Mouse (Mus musculus) embryonic stem cell, embryonic (primary cell): ENCODE data around the gene Plppr3.

Source experiments
- CTCF ChIA-PET, 4 experiments: fragments of 300-600 bp in 2 of 4; fragments of 350-600 bp in 2 of 4; sonication (Branson Sonifier 250); formaldehyde crosslinking; loops; one replicate each; lab custom pipeline; 2022; ENCODE audit warnings: inconsistent platforms in 2 of 4; lab: Charles Lee
- POLR2A ChIA-PET, 4 experiments: fragments of 300-600 bp in 2 of 4; fragments of 350-600 bp in 2 of 4; sonication (Branson Sonifier 250); formaldehyde crosslinking; loops; one replicate each; lab custom pipeline; 2022; ENCODE audit warnings: antibody characterized with exemption in 4 of 4, inconsistent platforms in 1 of 4; lab: Charles Lee

The Plppr3 gene

DNA sequence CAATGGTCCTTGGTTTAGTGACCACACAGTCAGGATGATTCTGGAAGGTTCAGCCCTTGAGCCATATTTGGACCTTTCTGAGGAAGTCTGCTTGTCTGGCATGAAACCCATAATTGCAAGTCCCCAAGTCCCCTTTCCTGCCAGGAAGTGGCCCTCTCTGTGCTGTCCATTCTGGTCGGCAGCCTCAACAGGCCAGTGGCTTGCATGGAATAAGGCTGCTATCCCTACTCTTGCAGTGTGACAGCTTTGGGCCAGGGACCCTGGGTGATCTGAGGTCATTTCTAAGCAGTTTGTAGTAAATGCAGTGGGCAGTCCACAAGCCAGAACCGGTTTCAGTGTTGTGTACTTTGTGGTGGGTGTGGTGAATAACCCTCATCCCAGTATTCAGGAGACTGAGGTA lies 36.3 kb downstream of the Plppr3 start:
- CTCF ChIA-PET: no interaction called here
- POLR2A ChIA-PET: interaction anchor here in 2 of 4 experiments (0.9 to 5.6 kb wide), 3 partner anchors 14 to 35 kb away, joined by 3 to 138 read pairs (median 3); partner anchors contain the start of gene Ptbp1 (in 1 of the 2)

DNA sequence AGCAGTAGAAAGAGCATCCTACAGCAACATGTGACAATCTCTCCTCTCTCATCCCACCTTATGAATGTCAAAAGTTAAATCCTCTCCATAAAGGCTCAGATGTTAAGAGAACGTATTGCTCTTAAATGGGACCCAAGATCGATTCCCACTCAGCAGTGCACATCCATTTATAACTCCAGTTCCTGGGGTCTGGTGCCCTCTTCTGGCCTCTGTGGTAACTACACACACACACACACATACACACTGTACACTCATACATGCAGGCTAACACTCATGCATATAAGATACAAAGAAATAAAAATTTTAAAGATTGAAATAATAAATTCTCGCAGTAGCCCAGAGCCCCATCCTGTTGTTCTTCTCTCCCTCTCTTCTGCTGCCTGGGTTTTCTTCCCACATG lies 37.5 kb downstream of the Plppr3 start:
- POLR2A ChIA-PET: interaction anchor here in 1 of 4 experiments (5.6 kb wide), 1 partner anchor 22 kb away, joined by 138 read pairs; the partner anchor contains the start of gene Ptbp1
- CTCF ChIA-PET: no interaction called here

DNA sequence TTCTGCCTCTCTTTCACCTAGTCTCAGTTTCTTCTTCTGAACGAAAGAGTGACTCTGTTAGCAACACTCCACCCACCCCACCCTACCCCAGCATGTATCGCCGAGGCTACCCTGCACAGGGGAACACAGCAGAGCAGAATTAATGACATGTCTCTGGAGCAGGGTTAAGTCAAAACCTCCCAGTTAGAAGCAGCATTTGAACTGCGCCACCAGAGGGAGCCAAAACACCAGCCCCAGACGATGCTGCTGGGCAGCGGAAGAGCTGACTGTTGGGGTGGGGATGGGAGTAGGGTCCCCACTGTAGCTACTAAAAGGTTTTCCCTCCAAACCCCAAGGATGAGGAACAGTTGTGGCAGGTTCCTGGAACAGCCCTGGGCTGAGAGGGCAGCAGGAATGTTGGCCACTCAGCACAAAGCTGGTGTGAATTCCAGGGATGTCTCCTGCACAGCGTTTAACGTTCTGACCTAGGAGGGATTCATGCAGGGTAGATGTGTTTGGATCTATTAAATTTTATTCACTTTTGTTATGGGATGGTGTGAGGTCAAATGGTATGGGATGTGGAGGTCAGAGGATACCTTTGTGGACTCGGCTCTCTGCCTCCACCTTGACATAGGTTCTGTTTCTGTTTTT lies 39.5 kb downstream of the Plppr3 start:
- POLR2A ChIA-PET: interaction anchor here (0.6 to 2.9 kb wide), 28 partner anchors 9 to 88 kb away, joined by 3 to 24 read pairs (median 5); partner anchors contain the start of genes Ptbp1 (in 2 of the 4), Plppr3 (in 1 of the 4) and Prtn3 (in 1 of the 4)
- CTCF ChIA-PET: interaction anchor here (0.5 to 2.7 kb wide), 80 partner anchors 8 to 330 kb away, joined by 3 to 18 read pairs (median 4); partner anchors contain the start of genes Ptbp1 (in 2 of the 4), Arid3a (in 1 of the 4), Cbarp (in 1 of the 4) and Kiss1r (in 1 of the 4)

DNA sequence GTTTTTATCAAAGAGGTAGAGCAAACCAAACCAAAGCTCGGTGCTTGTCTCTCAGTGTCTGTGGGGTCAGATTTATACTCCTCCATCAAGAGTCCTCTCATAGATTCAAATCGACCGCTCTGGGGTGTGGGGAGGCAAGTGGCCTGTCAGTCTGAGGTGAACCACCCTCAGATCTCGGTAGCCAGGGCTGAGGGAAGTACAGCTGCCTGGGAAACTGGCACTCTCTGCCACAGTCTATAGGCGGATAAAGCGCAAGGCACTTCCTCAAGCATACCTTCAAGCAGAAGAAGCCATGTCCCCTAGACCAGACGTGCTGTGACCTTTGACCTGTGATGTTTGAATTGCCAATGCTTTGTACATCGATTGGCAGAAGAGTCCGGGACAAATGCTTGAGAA lies 41.6 kb downstream of the Plppr3 start:
- CTCF ChIA-PET: interaction anchor here in 3 of 4 experiments (0.6 to 0.9 kb wide), 3 partner anchors 31 to 543 kb away, joined by 3 to 7 read pairs (median 6); no protein-coding TSS in a partner anchor
- POLR2A ChIA-PET: interaction anchor here in 1 of 4 experiments (0.6 to 2.0 kb wide), 3 partner anchors 8 to 33 kb away, joined by 4 to 7 read pairs (median 4); no protein-coding TSS in a partner anchor

DNA sequence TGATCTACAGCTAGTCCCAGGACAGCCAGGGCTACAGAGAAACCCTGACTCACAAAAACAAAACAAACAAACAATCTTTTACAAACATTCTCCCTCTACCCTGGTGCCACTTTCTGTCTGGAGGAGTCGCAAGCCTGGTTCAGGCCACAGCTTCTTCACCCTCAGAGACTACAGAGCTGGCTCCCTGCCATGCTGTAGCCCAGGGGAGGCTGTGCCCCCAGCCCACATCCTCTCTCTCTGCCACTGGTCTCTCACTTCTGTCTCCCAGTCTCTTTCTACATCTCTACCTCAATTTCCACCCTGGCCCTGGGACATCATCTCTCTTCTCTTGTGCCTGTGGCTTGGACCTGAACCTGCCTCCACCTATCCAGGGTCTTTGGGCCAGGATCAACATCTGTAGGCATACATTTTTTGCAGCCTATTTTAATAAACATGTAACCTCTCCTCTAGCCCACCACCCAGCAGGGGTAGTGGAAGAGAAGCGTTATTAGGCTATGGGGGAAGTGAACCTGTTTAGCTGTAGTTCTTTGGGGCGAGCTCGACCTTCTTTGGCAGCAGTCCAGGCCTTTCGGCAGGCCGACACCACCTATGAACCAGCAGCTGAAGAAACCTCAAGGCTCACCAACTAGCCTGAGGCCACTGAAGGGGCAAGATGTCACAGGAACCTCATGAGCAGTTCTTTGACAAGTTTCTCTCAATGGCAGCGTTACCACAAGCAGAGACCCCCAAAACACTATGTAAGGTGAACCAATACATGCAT lies 42.2 kb downstream of the Plppr3 start:
- POLR2A ChIA-PET: interaction anchor here in 2 of 4 experiments (0.6 to 2.0 kb wide), 4 partner anchors 7 to 33 kb away, joined by 3 to 7 read pairs (median 4); no protein-coding TSS in a partner anchor
- CTCF ChIA-PET: interaction anchor here in 2 of 4 experiments (0.6 to 0.9 kb wide), 2 partner anchors 91 to 544 kb away, joined by 3 to 7 read pairs; no protein-coding TSS in a partner anchor

DNA sequence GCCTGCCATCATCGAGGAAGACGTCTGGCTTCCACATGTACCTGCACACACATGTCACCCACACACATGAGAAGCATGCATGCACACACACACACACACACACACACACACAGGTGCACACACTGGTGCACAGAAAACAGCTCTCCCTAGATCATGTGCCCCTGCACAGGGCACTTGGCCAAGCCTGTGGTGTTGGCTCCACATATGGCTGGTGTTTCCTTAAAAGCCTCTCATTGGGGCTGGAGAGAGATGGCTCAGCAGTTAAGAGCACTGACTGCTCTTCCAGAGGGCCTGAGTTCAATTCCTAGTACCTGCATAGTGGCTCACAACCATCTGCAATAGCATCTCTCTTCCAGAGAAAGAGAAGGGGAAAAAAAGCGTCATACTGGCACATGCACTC lies 42.9 kb downstream of the Plppr3 start:
- ChIA-PET CTCF (no interaction called here), POLR2A (interaction anchor here in 2 of 4 experiments (0.8 to 2.0 kb wide), 3 partner anchors 9 to 34 kb away, joined by 3 to 4 read pairs (median 3); partner anchors contain the start of gene Ptbp1 (in 1 of the 2))

DNA sequence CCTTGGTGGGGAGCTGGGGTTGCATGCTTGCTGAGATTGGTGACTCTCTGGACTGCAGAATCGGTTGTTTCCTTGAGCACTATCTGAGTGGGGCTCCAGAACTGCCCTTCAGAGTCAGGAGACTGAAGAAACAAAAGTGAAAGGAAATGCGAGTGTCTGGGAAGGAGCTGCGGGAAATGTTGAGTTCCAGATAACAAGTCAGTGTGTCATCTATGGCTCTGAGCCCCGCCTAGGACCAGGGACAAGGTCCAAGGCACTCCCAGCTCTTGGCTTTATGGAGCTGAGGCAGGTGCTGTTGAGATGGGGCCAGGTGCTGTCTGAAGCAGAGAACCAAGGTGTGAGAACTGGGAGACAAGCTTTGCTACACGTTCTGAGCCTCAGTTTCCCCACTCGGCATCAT lies 50.0 kb downstream of the Plppr3 start:
- ChIA-PET POLR2A (interaction anchor here (0.5 to 2.0 kb wide), 19 partner anchors 9 to 163 kb away, joined by 3 to 9 read pairs (median 3); partner anchors contain the start of gene Ptbp1 (in 4 of the 4)), CTCF (interaction anchor here (0.5 to 3.9 kb wide), 16 partner anchors 10 to 316 kb away, joined by 3 to 17 read pairs (median 4); partner anchors contain the start of gene Cbarp (in 1 of the 4))

DNA sequence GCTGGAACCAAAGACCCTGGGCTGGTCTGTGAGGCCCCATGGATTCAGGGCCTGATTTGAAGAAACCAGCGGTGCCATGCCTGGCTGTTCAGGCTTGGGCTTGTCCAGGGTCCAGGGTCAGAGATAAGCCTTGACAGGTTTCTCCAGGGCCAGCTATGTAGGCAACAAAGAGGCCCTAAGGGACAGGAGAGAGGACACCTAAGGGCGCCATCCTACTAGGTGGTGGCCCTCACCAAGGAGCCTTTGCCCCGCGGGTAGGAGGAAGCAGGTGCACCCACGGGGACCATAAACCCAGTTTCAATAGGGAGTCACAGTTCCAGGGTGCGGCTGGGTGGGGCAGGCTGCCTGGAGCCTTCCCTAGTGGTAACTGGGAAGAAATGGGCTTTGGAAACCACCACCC lies 51.4 kb downstream of the Plppr3 start:
- CTCF ChIA-PET: interaction anchor here in 3 of 4 experiments (0.6 to 1.5 kb wide), 4 partner anchors 11 to 97 kb away, joined by 3 to 8 read pairs (median 4); no protein-coding TSS in a partner anchor
- POLR2A ChIA-PET: interaction anchor here in 3 of 4 experiments (0.7 to 2.0 kb wide), 5 partner anchors 12 to 59 kb away, joined by 3 to 11 read pairs (median 5); partner anchors contain the start of gene Ptbp1 (in 1 of the 3)

DNA sequence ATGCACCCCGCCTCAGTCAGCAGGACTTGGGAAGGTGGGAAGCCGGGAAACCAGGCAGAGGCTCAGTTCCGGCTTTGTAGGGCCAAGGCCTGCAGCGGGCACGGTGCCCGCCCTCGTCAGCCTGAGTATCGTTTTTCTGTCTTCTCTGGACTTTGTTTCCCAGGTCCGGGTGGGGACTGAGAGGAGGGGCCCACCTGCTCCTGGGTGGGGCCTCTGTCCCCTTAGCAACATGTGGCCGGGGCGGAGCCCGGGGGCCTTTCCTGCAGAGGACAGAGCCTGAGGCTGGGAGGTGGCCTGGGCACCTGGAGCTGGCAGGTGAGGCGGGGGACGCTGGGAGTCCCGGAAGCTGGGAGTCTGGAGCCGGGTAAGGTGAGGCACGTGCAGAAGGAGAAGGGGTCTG lies 52.1 kb downstream of the Plppr3 start:
- ChIA-PET POLR2A (interaction anchor here in 1 of 4 experiments (0.6 to 1.3 kb wide), 3 partner anchors 13 to 708 kb away, joined by 3 to 6 read pairs (median 3); no protein-coding TSS in a partner anchor), CTCF (interaction anchor here in 2 of 4 experiments (1.0 to 1.5 kb wide), 3 partner anchors 10 to 19 kb away, joined by 3 to 8 read pairs (median 4); no protein-coding TSS in a partner anchor)

DNA sequence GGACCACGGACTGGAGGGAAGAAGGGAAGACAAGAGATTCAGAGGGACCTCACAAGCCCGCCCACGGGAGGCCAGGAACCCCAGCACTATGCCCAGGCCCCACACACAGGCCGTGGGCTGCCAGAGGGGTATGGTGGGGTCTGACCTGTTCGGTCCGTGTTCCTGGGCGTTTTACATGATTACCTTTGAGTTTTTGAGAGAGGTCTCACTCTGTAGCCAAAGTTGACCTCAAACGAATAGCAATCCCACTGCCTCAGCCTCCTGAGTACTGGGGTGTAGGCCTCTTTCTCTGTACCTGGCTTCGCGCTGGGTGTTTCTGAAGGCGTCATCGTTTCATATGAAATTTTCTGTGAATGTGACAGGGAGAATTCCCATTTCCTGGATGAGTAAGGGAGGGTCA lies 52.7 kb downstream of the Plppr3 start:
- ChIA-PET POLR2A (interaction anchor here in 1 of 4 experiments (0.6 to 1.3 kb wide), 4 partner anchors 13 to 708 kb away, joined by 3 to 6 read pairs (median 3); no protein-coding TSS in a partner anchor), CTCF (interaction anchor here in 2 of 4 experiments (0.7 to 1.3 kb wide), 2 partner anchors 13 to 58 kb away, joined by 6 to 8 read pairs; no protein-coding TSS in a partner anchor)

DNA sequence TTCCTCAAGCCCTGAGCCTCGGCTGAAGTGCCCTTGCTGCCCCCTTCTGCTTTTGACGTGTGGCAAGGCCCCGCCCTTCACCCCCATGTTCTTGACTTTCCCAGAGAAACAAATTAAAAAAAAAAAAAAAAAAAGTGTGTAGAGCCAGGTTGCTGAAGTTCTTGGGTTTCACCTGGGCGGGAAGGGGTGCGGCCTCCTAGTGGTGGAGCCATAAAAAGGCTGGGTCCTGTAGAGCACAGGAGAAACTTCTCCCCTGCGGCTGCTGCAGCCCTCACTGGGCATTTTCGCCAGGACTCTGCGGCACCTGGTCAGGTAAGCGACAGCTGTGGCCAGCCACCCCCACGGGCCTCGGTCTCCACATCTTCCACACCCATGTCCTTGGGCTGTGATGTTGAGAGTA lies 53.7 kb downstream of the Plppr3 start, which contains the start of gene Misp:
Misp (plus strand) TSS at position 208 of the 400 bp plus-strand sequence.
- ChIA-PET POLR2A (interaction anchor here in 2 of 4 experiments (0.7 to 1.9 kb wide), 15 partner anchors 9 to 1017 kb away, joined by 3 to 6 read pairs (median 4); partner anchors contain the start of genes Ptbp1 (in 2 of the 2), Gpx4 (in 1 of the 2) and Palm (in 1 of the 2)), CTCF (interaction anchor here (0.5 to 3.7 kb wide), 14 partner anchors 9 to 508 kb away, joined by 3 to 15 read pairs (median 4); no protein-coding TSS in a partner anchor)

DNA sequence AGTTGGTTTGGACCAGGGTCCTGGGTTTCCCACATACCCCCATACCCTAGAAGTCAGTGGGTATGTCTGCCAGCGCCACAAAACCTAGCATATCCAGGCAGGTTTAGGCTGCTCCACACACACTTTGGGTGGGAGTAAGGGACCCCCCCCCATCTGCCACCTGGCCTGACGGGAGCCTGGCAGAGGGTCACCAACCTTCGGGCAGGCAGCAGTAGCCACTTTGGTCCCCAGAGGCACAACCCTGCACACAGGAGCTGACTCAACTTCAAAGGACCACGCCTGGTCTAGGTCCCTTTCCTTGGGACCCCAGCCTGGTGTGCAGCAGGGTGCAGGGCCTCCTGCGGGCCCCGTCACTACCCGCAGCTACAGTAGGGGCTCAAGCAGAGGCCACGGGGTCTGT lies 54.2 kb downstream of the Plppr3 start:
- CTCF ChIA-PET: interaction anchor here (0.6 to 3.7 kb wide), 20 partner anchors 8 to 507 kb away, joined by 3 to 15 read pairs (median 4); no protein-coding TSS in a partner anchor
- POLR2A ChIA-PET: interaction anchor here in 3 of 4 experiments (0.6 to 1.9 kb wide), 16 partner anchors 8 to 1017 kb away, joined by 3 to 6 read pairs (median 4); partner anchors contain the start of genes Ptbp1 (in 3 of the 3) and Palm (in 1 of the 3)

DNA sequence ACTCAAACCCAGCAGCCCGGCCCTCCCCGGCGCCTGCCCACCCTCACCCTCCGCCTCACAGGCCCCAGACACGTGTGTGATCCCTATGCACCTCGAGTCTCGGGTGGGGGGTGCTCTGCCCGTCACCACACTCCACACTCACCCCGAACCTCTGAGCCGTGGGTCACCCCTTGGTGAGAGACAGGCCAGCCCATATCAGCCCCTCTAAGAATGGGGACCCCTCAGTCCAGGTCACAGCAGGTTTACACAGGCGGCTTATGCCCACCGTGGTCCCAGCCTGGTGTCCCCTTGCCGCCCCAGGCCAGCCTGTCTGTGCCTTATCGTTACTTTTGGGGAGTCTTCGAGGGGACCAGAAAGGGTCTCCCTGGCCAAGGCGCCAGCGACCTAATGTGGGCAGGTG lies 54.8 kb downstream of the Plppr3 start:
- POLR2A ChIA-PET: interaction anchor here in 2 of 4 experiments (1.2 to 1.9 kb wide), 7 partner anchors 18 to 149 kb away, joined by 3 to 5 read pairs (median 4); partner anchors contain the start of gene Ptbp1 (in 1 of the 2)
- CTCF ChIA-PET: interaction anchor here (0.6 to 3.7 kb wide), 7 partner anchors 15 to 50 kb away, joined by 3 to 15 read pairs (median 7); partner anchors contain the start of gene Palm (in 1 of the 4)

DNA sequence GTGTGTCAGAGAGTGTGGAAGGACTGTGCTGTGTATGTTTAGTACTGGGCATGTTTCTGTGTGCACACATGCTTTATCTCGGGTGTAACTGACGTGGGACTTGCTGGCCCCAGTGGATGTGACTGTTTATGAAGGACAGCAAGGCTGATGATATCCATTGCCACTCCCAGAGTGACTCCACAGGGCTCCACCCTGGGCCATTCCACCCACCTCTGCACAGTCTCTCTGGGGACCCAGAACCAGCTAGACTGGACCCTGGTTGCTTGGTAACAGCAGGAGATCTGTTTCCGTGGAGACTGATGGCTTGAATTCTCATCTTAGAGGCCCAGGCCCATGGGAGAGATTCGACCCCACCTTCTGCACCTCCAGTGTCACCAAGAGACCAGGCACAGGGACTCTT lies 56.2 kb downstream of the Plppr3 start:
- ChIA-PET CTCF (interaction anchor here in 3 of 4 experiments (1.2 to 3.7 kb wide), 9 partner anchors 9 to 85 kb away, joined by 3 to 15 read pairs (median 5); no protein-coding TSS in a partner anchor), POLR2A (interaction anchor here in 1 of 4 experiments (1.4 to 1.5 kb wide), 2 partner anchors 22 to 40 kb away, joined by 3 to 5 read pairs; no protein-coding TSS in a partner anchor)

DNA sequence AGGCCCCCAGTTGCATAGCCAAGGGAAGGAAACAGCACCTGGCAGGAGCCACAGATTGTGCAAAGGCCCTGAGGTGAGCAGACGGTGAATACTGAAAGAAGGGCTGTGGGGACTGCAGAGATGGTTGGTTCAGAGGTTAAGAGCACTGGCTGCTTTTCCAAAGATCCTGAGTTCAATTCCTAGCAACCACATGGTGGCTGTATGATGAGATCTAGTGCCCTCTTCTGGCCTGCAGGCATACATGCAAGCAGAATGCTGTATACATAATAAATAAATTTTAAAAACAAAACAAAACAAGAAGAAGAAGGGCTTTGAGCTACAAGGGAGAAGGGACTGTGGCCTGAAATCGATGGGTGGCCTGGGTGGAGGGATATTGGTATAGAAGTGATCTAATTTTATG lies 57.3 kb downstream of the Plppr3 start:
- POLR2A ChIA-PET: interaction anchor here in 2 of 4 experiments (0.6 to 1.3 kb wide), 2 partner anchors 23 to 48 kb away, joined by 4 to 6 read pairs; partner anchors contain the start of gene Palm (in 1 of the 2)

DNA sequence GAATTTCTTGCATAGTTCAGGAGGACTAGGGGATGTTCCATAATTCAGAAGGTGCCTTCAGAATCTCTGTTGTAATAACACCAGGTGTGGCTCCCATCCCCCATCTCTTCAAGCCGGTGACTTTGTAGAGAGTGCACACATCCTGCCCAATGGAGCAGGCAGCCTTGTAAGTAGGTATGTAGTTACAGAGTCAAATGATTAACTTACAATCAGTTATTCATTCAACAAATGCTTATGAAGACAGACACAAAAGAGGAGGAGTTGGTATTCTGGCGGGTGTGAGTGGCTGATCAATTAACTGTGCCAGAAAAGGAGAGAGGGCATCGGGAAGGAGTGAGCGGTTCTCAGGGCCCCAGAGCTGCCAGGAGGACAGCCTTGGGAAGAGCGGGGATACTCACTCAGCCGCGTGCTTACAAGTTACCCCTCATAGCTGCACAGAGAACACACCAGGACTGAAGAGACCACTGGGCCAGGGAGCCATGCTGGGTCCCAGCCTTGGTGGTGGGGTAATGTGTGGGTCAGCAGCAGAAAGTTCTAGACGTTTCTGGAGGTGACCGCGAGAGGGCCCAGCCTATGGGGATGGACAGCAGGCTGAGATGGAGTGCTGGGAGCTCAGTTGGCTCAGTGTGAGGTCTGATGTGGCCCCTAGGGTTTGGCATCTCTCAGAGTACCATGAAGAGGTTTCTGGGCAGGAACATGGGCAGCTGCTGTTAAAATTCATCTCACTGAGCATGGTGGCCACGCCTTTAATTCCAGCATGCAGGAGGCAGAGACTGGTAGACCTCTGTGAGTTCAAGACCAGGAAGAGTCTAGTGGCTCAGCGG lies 58.6 kb downstream of the Plppr3 start:
- POLR2A ChIA-PET: no interaction called here

More for the DNA sequence above, 57.3 kb downstream of the Plppr3 start:
- CTCF ChIA-PET: interaction anchor here in 3 of 4 experiments (0.8 to 3.7 kb wide), 12 partner anchors 10 to 242 kb away, joined by 3 to 15 read pairs (median 3); partner anchors contain the start of genes Palm (in 2 of the 3), Bsg (in 1 of the 3), Plppr3 (in 1 of the 3) and Polrmt (in 1 of the 3)

More for the DNA sequence above, 58.6 kb downstream of the Plppr3 start:
- CTCF ChIA-PET: interaction anchor here in 3 of 4 experiments (0.7 to 1.4 kb wide), 10 partner anchors 19 to 243 kb away, joined by 3 to 7 read pairs (median 3); partner anchors contain the start of genes Palm (in 2 of the 3), Bsg (in 1 of the 3), Plppr3 (in 1 of the 3) and Prtn3 (in 1 of the 3)
